Mouse (Mus musculus) common myeloid progenitor, adult 5-6 weeks (primary cell): ENCODE measurements at regions not wholly inside any gene's neighbourhood (a gene's known extent, or its start where the extent isn't known, plus 50 kb on each side); places are given as distances from the start of the nearest gene placed in this dataset.

Experiments used
- ATAC-seq: replicated peaks from 2 replicates; pipeline ENCODE4 v1.8.0; 2016; ENCODE audit warnings: low read depth, mild to moderate bottlenecking, moderate TSS enrichment, inconsistent platforms; ENCODE audit not compliant: poor library complexity, severe bottlenecking

- peak; percentile 33 for ATAC-seq
These were observed 148.7 kb upstream of the Zfp703 start for GRCm38 (mm10) chr8:26828311-26828909.

GRCm38 (mm10) chr8:26829313-26829712, 147.8 kb upstream of the Zfp703 start:
- no peak for ATAC-seq

- 0 out of 2 replicates have a peak, but pooled peaks have one; percentile 8 for ATAC-seq
These were observed 146.0 kb upstream of the Zfp703 start for GRCm38 (mm10) chr8:26831148-26831547.

GRCm38 (mm10) chr8:26831790-26832189, 145.3 kb upstream of the Zfp703 start:
- no peak for ATAC-seq

- no peak for ATAC-seq
These were observed 144.6 kb upstream of the Zfp703 start for GRCm38 (mm10) chr8:26832546-26832945.

- ATAC-seq, result 0 out of 2 replicates have a peak, but pooled peaks have one; percentile 4
These were observed 143.8 kb upstream of the Zfp703 start for GRCm38 (mm10) chr8:26833297-26833696.

GRCm38 (mm10) chr8:26833784-26834183, 143.3 kb upstream of the Zfp703 start:
- no peak for ATAC-seq

- no peak for ATAC-seq
These were observed 142.5 kb upstream of the Zfp703 start for GRCm38 (mm10) chr8:26834604-26835003.

- no peak for ATAC-seq
These were observed 142.0 kb upstream of the Zfp703 start for GRCm38 (mm10) chr8:26835076-26835475.

GRCm38 (mm10) chr8:26835616-26836015, 141.5 kb upstream of the Zfp703 start:
- peak; percentile 84 for ATAC-seq

- no peak for ATAC-seq
These were observed 140.6 kb upstream of the Zfp703 start for GRCm38 (mm10) chr8:26836552-26836951.

- no peak for ATAC-seq
These were observed 136.8 kb upstream of the Zfp703 start for GRCm38 (mm10) chr8:26840286-26840685.

- ATAC-seq, result no peak
These were observed 136.1 kb upstream of the Zfp703 start for GRCm38 (mm10) chr8:26840745-26841680.

- no peak for ATAC-seq
These were observed 133.4 kb upstream of the Zfp703 start for GRCm38 (mm10) chr8:26843714-26844113.

- ATAC-seq, result peak; percentile 17; the same call in 1 of the 2 replicates
These were observed 132.9 kb upstream of the Zfp703 start for GRCm38 (mm10) chr8:26844132-26844808.

GRCm38 (mm10) chr8:26844809-26845143, 132.3 kb upstream of the Zfp703 start:
- no peak for ATAC-seq

- no peak for ATAC-seq
These were observed 131.5 kb upstream of the Zfp703 start for GRCm38 (mm10) chr8:26845481-26846194.

GRCm38 (mm10) chr8:26847009-26847408, 130.1 kb upstream of the Zfp703 start:
- ATAC-seq, result no peak

- ATAC-seq, result no peak
These were observed 128.9 kb upstream of the Zfp703 start for GRCm38 (mm10) chr8:26848098-26848772.
